Mouse (Mus musculus) gonadal fat pad, adult 2 months (tissue): ENCODE data around the gene Cux2. TPM values are rescaled to one million over a fixed set of nuclear protein-coding genes. Genes with fewer than 3 reads are reported as not detected.

Experiments
- DNase-seq: peaks from one replicate; pipeline ENCODE4 v3.0.0-alpha.2; 2012; ENCODE audit warnings: low read depth
- polyA plus RNA-seq: library from polyadenylated mRNA; depleted of rRNA; stranded (reverse); fragments of >200 nt; gene quantifications from 2 replicates; pipeline ENCODE4 v1.2.3, GENCODE M21; 2012

Gene Cux2
- polyA plus RNA-seq, 1 experiment: 2.5 TPM

GRCm38 (mm10) chr5:121922942-121923826, 126.7 kb downstream of the Cux2 start:
- no peak for DNase-seq

- DNase-seq: no peak
Measured at GRCm38 (mm10) chr5:121919216-121919615, 130.7 kb downstream of the Cux2 start.

- DNase-seq: no peak
Measured at GRCm38 (mm10) chr5:121916813-121917212, 133.1 kb downstream of the Cux2 start.

GRCm38 (mm10) chr5:121913999-121914398, 135.9 kb downstream of the Cux2 start:
- DNase-seq: no peak

- no peak for DNase-seq
Measured at GRCm38 (mm10) chr5:121909226-121909985, 140.5 kb downstream of the Cux2 start.

GRCm38 (mm10) chr5:121905671-121906070, 144.2 kb downstream of the Cux2 start:
- DNase-seq: no peak

GRCm38 (mm10) chr5:121904799-121905198, 145.1 kb downstream of the Cux2 start:
- DNase-seq: no peak

- no peak for DNase-seq
Measured at GRCm38 (mm10) chr5:121902809-121903745, 146.8 kb downstream of the Cux2 start.

GRCm38 (mm10) chr5:121895117-121895756, 154.7 kb downstream of the Cux2 start:
- no peak for DNase-seq

- DNase-seq: no peak
Measured at GRCm38 (mm10) chr5:121894647-121895046, 155.3 kb downstream of the Cux2 start.

- no peak for DNase-seq
Measured at GRCm38 (mm10) chr5:121893581-121893980, 156.3 kb downstream of the Cux2 start.

- DNase-seq: no peak
Measured at GRCm38 (mm10) chr5:121892281-121892680, 157.6 kb downstream of the Cux2 start.

GRCm38 (mm10) chr5:121890925-121891324, 159.0 kb downstream of the Cux2 start:
- DNase-seq: no peak

- no peak for DNase-seq
Measured at GRCm38 (mm10) chr5:121889819-121890362, 160.0 kb downstream of the Cux2 start.

- no peak for DNase-seq
Measured at GRCm38 (mm10) chr5:121889375-121889774, 160.5 kb downstream of the Cux2 start.

GRCm38 (mm10) chr5:121883356-121883755, 166.5 kb downstream of the Cux2 start:
- DNase-seq: no peak

GRCm38 (mm10) chr5:121879211-121879610, 170.7 kb downstream of the Cux2 start:
- DNase-seq: no peak

- no peak for DNase-seq
Measured at GRCm38 (mm10) chr5:121878703-121879102, 171.2 kb downstream of the Cux2 start.

GRCm38 (mm10) chr5:121876901-121877300, 173.0 kb downstream of the Cux2 start:
- DNase-seq: no peak

GRCm38 (mm10) chr5:121875041-121875440, 174.9 kb downstream of the Cux2 start:
- DNase-seq: no peak

- no peak for DNase-seq
Measured at GRCm38 (mm10) chr5:121872158-121872557, 177.7 kb downstream of the Cux2 start.
